Mouse (Mus musculus): ENCODE results near the gene Zfp354c.

Gene Zfp354c

DNA sequence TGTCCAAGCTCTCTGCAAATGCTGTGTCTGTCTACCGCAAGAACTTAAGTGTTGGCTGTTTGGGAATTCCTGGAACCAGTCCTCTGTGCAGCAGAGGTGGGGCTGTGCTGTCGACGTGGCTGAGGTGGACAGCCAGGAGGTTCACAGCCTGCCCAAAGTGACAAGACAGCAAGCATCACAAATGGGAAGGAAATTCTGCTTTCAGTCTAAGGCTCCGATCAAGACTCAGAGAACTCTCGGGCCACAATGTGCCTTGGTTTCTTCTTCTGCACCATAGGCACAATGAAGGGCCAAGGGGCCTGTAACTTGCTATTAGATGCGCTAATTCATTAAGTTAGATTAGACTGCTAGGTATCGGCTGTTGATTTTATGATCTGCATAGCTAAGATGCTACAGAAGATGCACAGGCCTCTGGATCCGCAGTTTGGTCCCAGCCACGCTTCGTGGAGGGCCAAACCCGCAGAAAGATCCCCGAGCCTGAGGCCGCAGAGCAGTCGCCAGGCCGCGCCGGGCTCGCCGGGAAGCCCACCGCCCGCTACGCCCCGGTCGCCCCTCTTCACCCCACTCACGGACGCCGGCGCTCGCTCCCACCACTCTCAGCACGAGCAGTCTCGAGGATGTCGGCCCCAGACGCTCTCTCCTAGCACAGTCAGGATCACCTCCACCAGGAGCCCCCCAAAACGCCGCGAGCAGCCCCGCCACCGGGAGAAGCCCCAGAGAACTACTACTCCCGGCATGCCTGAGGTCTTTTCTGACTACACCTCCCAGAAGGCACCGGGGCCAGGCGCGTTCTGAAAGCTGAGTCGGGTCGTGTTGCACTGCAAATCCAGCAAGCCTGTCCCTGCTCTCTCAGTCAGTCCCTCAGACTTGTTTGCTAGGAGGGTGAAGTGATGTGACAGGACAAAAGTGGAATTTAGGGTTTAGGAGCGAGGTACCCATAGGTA is at the start of gene Zfp354c:
Gene Zfp354c, minus strand, starts transcription at position 715 of the 944 bp plus-strand sequence.
- peak; percentile 78 for DNase-seq (ENCODE audit: low read depth, low spot score)

DNA sequence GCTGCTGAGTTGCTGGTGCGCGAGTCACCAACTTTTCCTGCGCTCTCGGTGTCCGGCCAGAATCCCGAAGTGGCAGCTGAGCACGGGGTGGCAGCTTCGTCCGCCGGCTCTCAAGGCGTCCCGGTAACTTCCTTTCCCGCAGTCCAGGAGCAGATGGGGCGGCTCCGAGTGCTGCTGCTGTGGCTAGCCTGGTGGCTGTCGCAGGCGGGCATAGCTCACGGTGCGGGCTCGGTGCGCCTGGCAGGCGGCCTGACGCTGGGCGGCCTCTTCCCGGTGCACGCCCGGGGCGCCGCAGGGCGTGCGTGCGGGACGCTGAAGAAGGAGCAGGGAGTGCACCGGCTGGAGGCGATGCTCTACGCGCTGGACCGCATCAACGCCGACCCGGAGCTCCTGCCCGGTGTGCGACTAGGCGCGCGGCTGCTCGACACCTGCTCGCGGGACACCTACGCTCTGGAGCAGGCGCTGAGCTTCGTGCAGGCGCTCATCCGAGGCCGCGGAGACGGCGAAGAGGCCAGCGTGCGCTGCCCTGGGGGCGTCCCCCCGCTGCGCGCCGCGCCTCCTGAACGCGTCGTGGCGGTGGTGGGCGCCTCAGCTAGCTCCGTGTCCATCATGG is 23.6 kb upstream of the Zfp354c start:
- DNase-seq (ENCODE audit: low read depth, low spot score) = no peak

DNA sequence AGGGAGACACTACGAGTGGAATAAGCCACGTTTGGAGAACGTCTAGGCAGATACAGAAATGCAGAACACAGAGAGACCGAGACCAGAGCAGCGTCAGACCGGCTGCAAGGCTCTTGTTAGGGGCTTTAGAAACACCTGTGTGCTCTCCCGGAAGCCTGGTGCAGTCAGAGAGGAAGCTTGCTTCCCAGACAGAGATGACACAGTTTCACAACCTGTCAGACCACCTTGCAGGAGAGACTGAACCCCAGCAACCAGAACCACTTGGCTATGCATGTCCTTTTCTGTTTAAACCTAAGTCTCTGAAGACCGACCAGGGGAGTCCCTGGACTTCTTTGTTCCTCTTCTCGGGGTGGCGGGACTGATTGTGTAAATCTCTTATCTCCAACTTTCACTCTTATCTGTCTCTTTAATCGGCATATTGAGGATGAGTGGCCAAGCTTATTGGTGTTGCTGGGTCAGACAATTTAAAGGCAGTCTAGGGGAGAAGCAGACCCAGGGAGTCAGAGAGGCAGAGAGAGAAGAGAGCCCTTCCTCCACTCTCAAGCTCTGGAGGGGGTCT is 22.7 kb upstream of the Zfp354c start, which contains the start of gene Grm6:
Gene Grm6, plus strand, starts transcription at position 509 of the 559 bp plus-strand sequence.
- DNase-seq (ENCODE audit: low read depth, low spot score) = no peak

DNA sequence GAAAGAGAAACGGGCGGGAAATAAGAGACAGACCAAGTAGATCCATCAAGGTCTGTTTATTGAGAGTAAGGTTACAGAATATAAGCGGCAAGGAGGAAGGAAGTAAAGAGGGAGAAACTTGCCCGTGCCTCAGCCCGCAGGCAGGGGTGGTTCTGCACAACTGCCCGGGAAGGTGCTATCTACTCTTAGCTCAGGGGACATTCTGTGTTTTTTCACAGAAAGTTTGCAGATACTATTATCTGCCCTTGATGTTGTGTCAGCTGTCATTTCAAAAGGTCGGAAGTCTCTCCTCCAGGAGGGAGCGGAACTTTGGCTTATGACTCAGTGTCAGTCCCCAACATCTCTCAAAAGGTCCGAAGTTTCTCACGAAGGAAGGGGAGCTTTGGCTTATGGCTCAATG is 21.8 kb upstream of the Zfp354c start:
- no peak for DNase-seq (ENCODE audit: low read depth, low spot score)

DNA sequence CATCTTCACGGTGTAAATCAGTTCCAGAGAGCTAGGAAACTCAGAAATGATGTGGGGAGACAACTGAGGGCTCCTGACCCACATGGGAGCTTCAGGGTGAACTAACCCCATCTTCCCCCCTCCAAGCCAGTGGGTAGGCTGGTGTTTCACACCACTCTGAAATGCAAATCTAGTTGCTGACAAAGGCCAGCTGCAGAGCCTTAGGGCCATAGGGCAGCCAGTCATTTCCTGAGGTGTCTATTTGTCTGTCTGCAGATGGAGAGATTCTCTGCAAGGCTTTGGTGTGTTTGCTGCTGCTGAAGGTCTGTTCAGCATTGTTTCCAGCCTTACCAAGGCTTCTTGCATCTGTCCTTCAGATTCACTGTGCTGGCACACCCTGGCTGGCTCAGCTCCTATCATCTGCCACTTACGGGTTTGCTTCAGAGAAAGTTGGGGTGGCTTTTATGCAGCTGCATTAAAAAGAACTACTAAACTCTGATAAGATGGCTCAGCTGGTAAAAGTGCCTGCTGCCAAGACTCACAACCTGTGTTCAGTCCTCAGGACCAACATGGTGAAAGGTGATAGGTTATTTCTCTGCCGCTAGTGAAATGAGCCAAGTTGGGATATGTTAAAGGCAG is 21.1 kb upstream of the Zfp354c start:
- no peak for DNase-seq (ENCODE audit: low read depth, low spot score)

DNA sequence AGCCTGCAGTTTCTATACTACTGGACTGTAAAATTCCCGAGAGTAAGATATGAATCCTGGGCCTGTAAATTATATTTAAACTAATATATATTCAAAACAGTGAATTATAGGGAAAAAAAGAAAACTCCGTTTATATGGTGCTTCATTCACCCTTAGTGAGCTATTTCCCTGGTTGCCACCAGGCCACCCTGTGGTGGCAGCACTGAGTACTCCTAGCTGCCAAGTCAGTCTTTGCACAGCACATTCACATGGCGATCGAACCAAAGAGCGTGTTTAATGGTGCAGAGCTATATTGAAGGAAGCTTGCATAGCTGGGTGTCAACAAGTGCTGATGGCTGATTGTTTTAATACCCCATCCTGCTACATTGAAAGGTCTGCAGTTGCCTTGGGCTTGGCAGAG is 19.5 kb upstream of the Zfp354c start:
- no peak for DNase-seq (ENCODE audit: low read depth, low spot score)

GRCm38 (mm10) chr11:50845951-50846350 is 18.4 kb upstream of the Zfp354c start:
- no peak for DNase-seq (ENCODE audit: low read depth, low spot score)

GRCm38 (mm10) chr11:50841023-50841735 is 13.7 kb upstream of the Zfp354c start, which contains the start of gene Zfp879:
Zfp879 (minus strand) TSS chr11:50841552.
- no peak for DNase-seq (ENCODE audit: low read depth, low spot score)

- peak; percentile 6 for DNase-seq (ENCODE audit: low read depth, low spot score)
Observed at GRCm38 (mm10) chr11:50835727-50836126, 8.2 kb upstream of the Zfp354c start.

GRCm38 (mm10) chr11:50826214-50826613 is 1.3 kb downstream of the Zfp354c start:
- peak; percentile 33 for DNase-seq (ENCODE audit: low read depth, low spot score)

- no peak for DNase-seq (ENCODE audit: low read depth, low spot score)
Observed at GRCm38 (mm10) chr11:50814233-50814632, 13.3 kb downstream of the Zfp354c start.

DNA sequence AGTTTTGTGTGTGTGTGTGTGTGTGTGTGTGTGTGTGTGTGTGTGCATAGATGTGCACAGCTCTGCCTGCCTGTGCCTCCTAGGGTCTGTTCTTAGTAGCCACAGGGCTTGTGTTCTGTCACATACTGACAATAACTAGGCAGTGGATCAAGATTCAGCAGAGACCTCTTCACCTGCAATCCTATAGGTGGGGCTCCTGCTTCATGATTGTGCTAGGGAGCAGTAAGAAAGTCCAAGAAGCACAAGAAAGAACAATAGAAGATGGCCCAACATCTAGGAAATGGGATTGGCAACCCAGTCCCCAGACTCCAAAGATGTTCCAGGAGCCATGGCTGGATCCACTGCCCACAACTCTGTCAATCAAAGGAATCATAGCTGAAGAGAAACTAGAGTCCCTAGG is 28.7 kb downstream of the Zfp354c start:
- DNase-seq (ENCODE audit: low read depth, low spot score) = no peak

- no peak for DNase-seq (ENCODE audit: low read depth, low spot score)
Observed at GRCm38 (mm10) chr11:50797674-50798073, 29.9 kb downstream of the Zfp354c start.

GRCm38 (mm10) chr11:50771006-50771405 is 56.5 kb downstream of the Zfp354c start:
- no peak for DNase-seq (ENCODE audit: low read depth, low spot score)

DNA sequence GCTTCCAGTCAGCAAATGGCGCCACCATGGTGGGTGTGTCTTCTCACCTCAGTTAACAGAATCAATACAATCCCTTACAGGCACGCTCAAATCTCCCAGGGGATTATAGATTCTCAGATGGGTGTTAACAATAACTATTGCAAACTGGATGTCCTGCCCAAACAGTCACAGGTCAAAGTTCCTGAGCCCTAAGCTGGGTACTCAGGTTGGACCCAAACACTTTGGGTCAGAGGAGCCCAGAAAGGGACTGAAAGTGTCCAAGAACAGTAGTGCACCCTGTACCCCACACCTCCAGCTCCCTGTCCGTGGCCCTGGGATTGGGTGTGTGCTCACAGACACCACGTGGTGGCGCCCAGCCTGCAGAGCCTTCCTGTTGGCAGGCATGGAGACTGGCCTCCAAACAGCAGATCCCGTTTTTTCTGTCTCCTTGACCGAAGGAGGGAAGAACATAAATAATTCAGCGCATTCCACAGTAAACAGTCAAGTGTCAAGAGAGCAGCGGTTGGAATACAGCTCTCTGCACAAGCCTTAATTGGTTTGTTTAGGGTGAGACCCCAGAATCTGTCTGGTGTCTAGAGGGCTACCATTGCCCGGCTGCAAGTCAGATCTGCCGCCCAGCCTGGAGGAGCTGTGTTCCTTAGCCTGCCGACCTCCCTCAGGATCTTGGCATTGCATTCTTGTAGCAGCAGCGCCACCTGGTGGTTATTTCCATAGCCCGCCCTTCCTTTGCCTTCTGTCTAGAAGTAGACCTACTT is 58.4 kb downstream of the Zfp354c start:
- DNase-seq (ENCODE audit: low read depth, low spot score) = peak; percentile 90

- peak; percentile 38 for DNase-seq (ENCODE audit: low read depth, low spot score)
Observed at GRCm38 (mm10) chr11:50767039-50767438, 60.5 kb downstream of the Zfp354c start.

GRCm38 (mm10) chr11:50766461-50766860 is 61.1 kb downstream of the Zfp354c start:
- DNase-seq (ENCODE audit: low read depth, low spot score) = no peak
